Mouse (Mus musculus) yolk sac, embryonic 10.5 days (tissue): Measurements from ENCODE around the gene Rasa4.
"Not testable (repeated sequence)": the region's sequence is repeated elsewhere in the genome, so short reads cannot be mapped to it uniquely, and the experiment has no call there.

Experiments used
- DNase-seq: peaks from one replicate; pipeline ENCODE4 v3.0.0-alpha.2; 2017; ENCODE audit warnings: low spot score

Rasa4 gene

GRCm38 (mm10) chr5:136109042-136109441 lies 25.3 kb downstream of the Rasa4 start:
- no peak for DNase-seq

GRCm38 (mm10) chr5:136113546-136113945 lies 29.8 kb downstream of the Rasa4 start:
- DNase-seq = not testable (repeated sequence)

- DNase-seq = peak; percentile 95
Observed at GRCm38 (mm10) chr5:136115891-136116783, 32.4 kb downstream of the Rasa4 start, which contains the start of gene Polr2j. TSS of gene Polr2j (plus strand) at chr5:136116631.

GRCm38 (mm10) chr5:136116784-136117112 lies 33.0 kb downstream of the Rasa4 start:
- DNase-seq = no peak

GRCm38 (mm10) chr5:136122165-136122564 lies 38.4 kb downstream of the Rasa4 start:
- DNase-seq = no peak

- DNase-seq = peak; percentile 95
Observed at GRCm38 (mm10) chr5:136135571-136136291, 52.0 kb downstream of the Rasa4 start, which contains the start of the genes Lrwd1 and Alkbh4. TSS of gene Lrwd1 (minus strand) at chr5:136136074. TSS of gene Alkbh4 (plus strand) at chr5:136136146.

- peak; percentile 18 for DNase-seq
Observed at GRCm38 (mm10) chr5:136136292-136136990, 52.7 kb downstream of the Rasa4 start.

- peak; percentile 7 for DNase-seq
Observed at GRCm38 (mm10) chr5:136137658-136138274, 54.0 kb downstream of the Rasa4 start.

- DNase-seq = no peak
Observed at GRCm38 (mm10) chr5:136139393-136139792, 55.7 kb downstream of the Rasa4 start.

- no peak for DNase-seq
Observed at GRCm38 (mm10) chr5:136140057-136140482, 56.4 kb downstream of the Rasa4 start.

- no peak for DNase-seq
Observed at GRCm38 (mm10) chr5:136142746-136143145, 59.0 kb downstream of the Rasa4 start.

- no peak for DNase-seq
Observed at GRCm38 (mm10) chr5:136143161-136143755, 59.5 kb downstream of the Rasa4 start.

- no peak for DNase-seq
Observed at GRCm38 (mm10) chr5:136144606-136145430, 61.1 kb downstream of the Rasa4 start.

GRCm38 (mm10) chr5:136146936-136147335 lies 63.2 kb downstream of the Rasa4 start:
- DNase-seq = no peak

- no peak for DNase-seq
Observed at GRCm38 (mm10) chr5:136147704-136148103, 64.0 kb downstream of the Rasa4 start.

GRCm38 (mm10) chr5:136149134-136149576 lies 65.4 kb downstream of the Rasa4 start:
- DNase-seq = not testable (repeated sequence)

- DNase-seq = no peak
Observed at GRCm38 (mm10) chr5:136152365-136152764, 68.6 kb downstream of the Rasa4 start.

- DNase-seq = no peak
Observed at GRCm38 (mm10) chr5:136155399-136155798, 71.7 kb downstream of the Rasa4 start.

- DNase-seq = not testable (repeated sequence)
Observed at GRCm38 (mm10) chr5:136160084-136160483, 76.4 kb downstream of the Rasa4 start.
